Mouse (Mus musculus) midbrain, embryonic 13.5 days (tissue): ENCODE measurements around the gene Rhot2. TPM values are rescaled to one million over a fixed set of nuclear protein-coding genes. Genes with fewer than 3 reads are reported as not detected.
A peak's percentile ranks its signal among the peaks of the same experiment; 100 is the strongest.
"Not testable (repeated sequence)": the region's sequence is repeated elsewhere in the genome, so short reads cannot be mapped to it uniquely, and the experiment has no call there.

Experiments
- ATAC-seq: fragments of 200-750 bp; cut with Nextera tagmentation; 2 replicates; pipeline ENCODE4 v1.8.0; 2017; ENCODE audit warnings: mild to moderate bottlenecking, moderate TSS enrichment, moderate library complexity
- H3K27ac ChIP-seq: fragments of 300-500 bp; sonication (generic); 2 replicates; pipeline ENCODE4 v1.5.1; 2015; ENCODE audit warnings: inconsistent platforms, mild to moderate bottlenecking, moderate library complexity
- H3K27me3 ChIP-seq: fragments of 300-500 bp; sonication (generic); 2 replicates; pipeline ENCODE4 v1.6.1; 2015; ENCODE audit warnings: mild to moderate bottlenecking, inconsistent platforms
- H3K36me3 ChIP-seq: fragments of 300-500 bp; sonication (generic); 2 replicates; pipeline ENCODE4 v1.6.1; 2015; ENCODE audit warnings: mild to moderate bottlenecking, inconsistent platforms
- H3K4me1 ChIP-seq: fragments of 300-500 bp; sonication (generic); replicated peaks from 2 replicates; pipeline ENCODE4 v1.6.1; 2015; ENCODE audit warnings: inconsistent platforms
- H3K4me2 ChIP-seq: fragments of 300-500 bp; sonication (generic); replicated peaks from 2 replicates; pipeline ENCODE4 v1.6.1; 2015; ENCODE audit warnings: moderate library complexity, mild to moderate bottlenecking, inconsistent platforms
- H3K4me3 ChIP-seq: fragments of 300-500 bp; sonication (generic); replicated peaks from 2 replicates; pipeline ENCODE4 v1.5.1; 2015; ENCODE audit warnings: mild to moderate bottlenecking, inconsistent platforms
- H3K9ac ChIP-seq: fragments of 300-500 bp; sonication (generic); replicated peaks from 2 replicates; pipeline ENCODE4 v1.6.1; 2015; ENCODE audit warnings: mild to moderate bottlenecking, inconsistent platforms
- H3K9me3 ChIP-seq: fragments of 300-500 bp; sonication (generic); 2 replicates; pipeline ENCODE4 v1.6.1; 2016; ENCODE audit warnings: mild to moderate bottlenecking, inconsistent platforms
- WGBS: fragments of 180-500 bp; shearing (Covaris S2); methylation state at CpG from one replicate; pipeline ENCODE4 v1.1.7; 2015; 5-methylcytosine and 5-hydroxymethylcytosine counted together
- polyA plus RNA-seq: library from polyadenylated mRNA; unstranded; fragments of >200 nt; fragmentation: Nextera tagmentation; extraction: Ambion mirVana; gene quantifications from 2 replicates; pipeline ENCODE4 v1.2.1, GENCODE M21; 2015

Rhot2 gene
- polyA plus RNA-seq, 1 experiment from 2014 or later, result 16.4 TPM

GRCm38 (mm10) chr17:25823452-25823851 is 21.2 kb downstream of the Rhot2 start, which contains the start of gene Wdr24:
TSS of gene Wdr24 (plus strand) at chr17:25823627.
- H3K4me2 ChIP-seq, result peak within 1 kb of the TSS; percentile 99
- peaks cover 52% of the 10 kb centered on the region for H3K4me1 ChIP-seq
- peak; percentile 68 for ATAC-seq
- peaks cover 23% of the 10 kb centered on the region for H3K27me3 ChIP-seq
- H3K9me3 ChIP-seq, result no peaks in the 10 kb centered on the region
- H3K4me3 ChIP-seq, result peak within 1 kb of the TSS; percentile 66
- WGBS, result under 1% methylated on average over 18 of the region's 18 CpGs
- H3K9ac ChIP-seq, result peak within 1 kb of the TSS; percentile 83
- H3K27ac ChIP-seq, result peak within 1 kb of the TSS; percentile 72
- peaks cover 48% of the 10 kb centered on the region for H3K36me3 ChIP-seq

GRCm38 (mm10) chr17:25818851-25819780 is 25.5 kb downstream of the Rhot2 start:
- H3K4me1 ChIP-seq, result peaks cover 14% of the 10 kb centered on the region
- H3K27ac ChIP-seq, result no peak overlapping the region
- no peaks in the 10 kb centered on the region for H3K9me3 ChIP-seq
- H3K9ac ChIP-seq, result 0 out of 2 replicates have a peak overlapping the region, but pooled peaks have one; percentile 23
- H3K4me3 ChIP-seq, result 0 out of 2 replicates have a peak overlapping the region, but pooled peaks have one; percentile 5
- peaks cover 44% of the 10 kb centered on the region for H3K36me3 ChIP-seq
- ATAC-seq, result no peak
- peaks cover 41% of the 10 kb centered on the region for H3K27me3 ChIP-seq
- H3K4me2 ChIP-seq, result 0 out of 2 replicates have a peak overlapping the region, but pooled peaks have one; percentile 11
- WGBS, result 8% methylated on average over 44 of the region's 46 CpGs

GRCm38 (mm10) chr17:25817662-25818061 is 27.0 kb downstream of the Rhot2 start:
- Histone ChIP-seq H3K4me1 (peaks cover 18% of the 10 kb centered on the region), H3K27me3 (peaks cover 41% of the 10 kb centered on the region), H3K9me3 (no peaks in the 10 kb centered on the region), H3K9ac (no peak overlapping the region), H3K4me2 (no peak overlapping the region), H3K36me3 (peaks cover 44% of the 10 kb centered on the region), H3K27ac (no peak overlapping the region), H3K4me3 (no peak overlapping the region)
- 90% methylated on average over 11 of the region's 11 CpGs for WGBS
- ATAC-seq, result no peak

DNA sequence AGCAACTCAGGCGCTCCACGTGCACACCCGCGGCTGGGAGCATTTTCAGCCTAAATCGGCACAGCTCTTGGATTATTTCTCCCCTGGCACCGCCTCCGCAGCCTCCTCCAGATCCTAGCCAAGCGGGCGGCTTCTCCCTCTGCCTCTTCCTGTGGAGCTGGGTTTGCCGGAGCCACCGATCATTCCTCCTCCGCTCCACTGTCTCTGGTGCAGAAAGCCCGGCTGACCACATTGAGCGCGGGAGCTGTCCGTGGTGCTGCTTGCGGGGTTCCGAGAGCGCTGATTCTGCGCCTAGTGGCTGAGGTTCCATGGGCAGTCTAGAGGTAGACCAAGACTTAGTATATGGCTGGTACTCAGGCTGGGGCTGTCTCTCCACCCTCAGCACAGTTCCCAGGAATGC is 31.2 kb downstream of the Rhot2 start:
- Histone ChIP-seq H3K4me3 (peak overlapping the region; percentile 17), H3K27me3 (peaks cover 24% of the 10 kb centered on the region), H3K4me1 (peaks cover 46% of the 10 kb centered on the region), H3K9me3 (no peaks in the 10 kb centered on the region), H3K27ac (no peak overlapping the region), H3K36me3 (peaks cover 25% of the 10 kb centered on the region), H3K4me2 (peak overlapping the region; percentile 39), H3K9ac (peak overlapping the region; percentile 65)
- 3% methylated on average over 20 of the region's 20 CpGs for WGBS
- no peak for ATAC-seq

DNA sequence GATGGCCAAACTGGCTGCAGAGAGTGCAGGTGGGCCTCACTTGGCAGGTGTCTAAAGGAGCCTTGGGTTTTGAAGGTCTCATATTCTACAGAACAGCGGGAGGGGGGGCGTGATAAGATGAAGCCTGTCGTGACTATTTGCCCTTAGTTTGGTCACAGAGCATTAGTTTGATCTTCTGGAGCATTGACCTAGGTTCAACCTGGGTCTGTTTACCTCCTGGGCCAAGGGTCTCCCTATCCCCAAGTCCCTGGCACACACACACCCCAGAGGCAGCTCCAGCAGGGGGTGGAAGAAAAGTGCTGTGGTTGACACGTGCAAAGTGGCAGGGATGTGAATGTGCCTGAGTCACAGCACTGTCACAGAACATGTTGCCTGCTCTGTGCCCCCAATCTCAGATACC is 33.8 kb downstream of the Rhot2 start:
- Histone ChIP-seq H3K27ac (no peak overlapping the region), H3K4me1 (peaks cover 52% of the 10 kb centered on the region), H3K9me3 (no peaks in the 10 kb centered on the region), H3K4me3 (peak overlapping the region; percentile 88), H3K27me3 (peaks cover 6% of the 10 kb centered on the region; the same call in 1 of the 2 replicates), H3K9ac (peak overlapping the region; percentile 96; the same call in 1 of the 2 replicates), H3K36me3 (no peaks in the 10 kb centered on the region), H3K4me2 (peak overlapping the region; percentile 88)
- ATAC-seq, result no peak
- 69% methylated on average over 4 of the region's 4 CpGs for WGBS

DNA sequence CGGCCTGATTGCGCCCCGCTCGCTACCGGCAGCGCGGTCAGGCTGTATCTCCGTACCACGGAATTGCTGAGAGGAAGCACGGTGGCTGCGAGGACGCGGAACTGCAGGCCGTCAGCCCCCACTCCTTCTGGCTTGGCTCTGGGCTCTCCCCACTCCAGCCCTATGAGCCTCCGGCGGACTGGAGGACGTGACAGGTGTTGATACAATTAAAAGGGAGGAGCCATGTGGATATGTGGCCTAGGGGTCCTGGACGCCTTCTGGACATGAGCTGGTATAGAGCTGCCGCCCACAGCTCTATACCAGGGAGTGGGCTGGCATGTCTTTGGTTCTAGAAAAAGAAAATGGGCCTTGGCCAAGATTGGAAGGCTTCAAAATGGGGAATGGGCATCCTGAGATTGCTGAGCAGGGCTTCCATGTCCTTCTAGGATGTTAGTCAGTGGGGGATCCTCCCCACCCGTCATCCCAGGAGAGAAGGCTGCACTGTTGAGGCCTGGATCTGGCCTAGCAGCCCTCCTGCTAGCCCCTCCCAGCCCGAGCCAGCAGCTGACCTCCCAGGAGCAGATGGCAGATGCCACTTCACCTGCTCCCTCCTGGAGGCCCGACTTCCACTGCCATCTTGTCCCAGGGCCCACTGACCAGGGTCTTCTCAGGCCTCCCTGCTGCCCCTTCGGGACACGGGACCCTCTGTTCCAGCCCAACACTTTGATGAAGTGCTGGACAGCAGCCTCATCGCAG is 34.9 kb downstream of the Rhot2 start:
- Histone ChIP-seq H3K4me3 (peak overlapping the region; percentile 88), H3K27me3 (peaks cover 6% of the 10 kb centered on the region; the same call in 1 of the 2 replicates), H3K36me3 (no peaks in the 10 kb centered on the region), H3K27ac (peak overlapping the region; percentile 99), H3K4me1 (peaks cover 52% of the 10 kb centered on the region), H3K9ac (peak overlapping the region; percentile 96), H3K4me2 (peak overlapping the region; percentile 88), H3K9me3 (no peaks in the 10 kb centered on the region)
- 5% methylated on average over 25 of the region's 25 CpGs for WGBS
- peak; percentile 74 for ATAC-seq

- H3K27me3 ChIP-seq, result peaks cover 6% of the 10 kb centered on the region; the same call in 1 of the 2 replicates
- peaks cover 51% of the 10 kb centered on the region for H3K4me1 ChIP-seq
- H3K9ac ChIP-seq, result peak within 1 kb of the TSS; percentile 96
- H3K4me3 ChIP-seq, result peak within 1 kb of the TSS; percentile 88
- no peaks in the 10 kb centered on the region for H3K36me3 ChIP-seq
- under 1% methylated on average over 76 of the region's 100 CpGs for WGBS
- H3K4me2 ChIP-seq, result peak within 1 kb of the TSS; percentile 88
- no peaks in the 10 kb centered on the region for H3K9me3 ChIP-seq
- ATAC-seq, result peak; percentile 77
- peak within 1 kb of the TSS; percentile 99 for H3K27ac ChIP-seq
These were observed 35.7 kb downstream of the Rhot2 start, which contains the start of gene Fbxl16 for GRCm38 (mm10) chr17:25808789-25809605. TSS of gene Fbxl16 (plus strand) at chr17:25809085.

DNA sequence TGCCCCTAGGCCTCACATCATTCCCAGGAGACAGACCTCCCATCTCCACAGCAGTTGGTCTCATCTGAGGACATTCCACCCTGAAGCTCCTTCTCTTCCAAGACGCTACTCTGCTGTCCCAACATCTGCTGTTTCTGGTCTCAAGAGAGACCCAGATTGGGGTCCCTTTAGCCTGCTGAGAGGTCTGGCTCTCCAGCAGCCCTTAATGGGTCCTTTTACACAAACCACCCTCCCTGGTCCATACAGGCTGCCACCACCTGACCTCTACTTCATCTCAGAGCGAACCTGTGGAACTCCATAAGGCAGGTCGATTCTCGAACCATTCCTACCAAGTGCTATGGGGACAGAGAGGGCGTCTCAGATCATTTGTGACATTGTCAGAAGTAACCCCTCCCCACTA is 36.6 kb downstream of the Rhot2 start:
- H3K4me1 ChIP-seq, result peaks cover 52% of the 10 kb centered on the region
- peak overlapping the region; percentile 99 for H3K27ac ChIP-seq
- H3K27me3 ChIP-seq, result peaks cover 6% of the 10 kb centered on the region; the same call in 1 of the 2 replicates
- H3K9ac ChIP-seq, result peak overlapping the region; percentile 96
- H3K4me2 ChIP-seq, result peak overlapping the region; percentile 88
- no peaks in the 10 kb centered on the region for H3K36me3 ChIP-seq
- H3K9me3 ChIP-seq, result no peaks in the 10 kb centered on the region
- 32% methylated on average over 5 of the region's 5 CpGs for WGBS
- ATAC-seq, result no peak
- H3K4me3 ChIP-seq, result peak overlapping the region; percentile 88

DNA sequence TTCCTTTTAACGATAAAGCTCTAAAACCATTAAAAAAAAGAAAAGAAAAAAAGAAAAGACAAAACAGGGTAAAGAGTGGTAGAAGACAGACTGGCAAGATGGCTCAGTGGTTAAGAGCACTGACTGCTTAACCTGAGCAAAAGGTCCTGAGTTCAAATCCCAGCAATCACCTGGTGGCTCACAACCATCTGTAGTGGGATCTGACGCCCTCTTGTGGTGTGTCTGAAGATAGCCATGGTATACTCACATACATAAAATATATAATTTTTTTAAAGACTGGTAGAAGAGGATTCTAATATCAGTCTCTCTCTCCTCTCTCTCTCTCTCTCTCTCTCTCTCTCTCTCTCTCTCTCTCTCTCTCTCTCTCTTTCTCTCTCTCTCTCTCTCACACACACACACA is 37.2 kb downstream of the Rhot2 start:
- peaks cover 52% of the 10 kb centered on the region for H3K4me1 ChIP-seq
- ATAC-seq, result not testable (repeated sequence)

GRCm38 (mm10) chr17:25806507-25806906 is 38.1 kb downstream of the Rhot2 start:
- Histone ChIP-seq H3K9ac (no peak overlapping the region), H3K4me1 (peaks cover 52% of the 10 kb centered on the region), H3K27ac (no peak overlapping the region), H3K4me2 (no peak overlapping the region), H3K36me3 (no peaks in the 10 kb centered on the region), H3K27me3 (no peaks in the 10 kb centered on the region), H3K4me3 (no peak overlapping the region), H3K9me3 (no peaks in the 10 kb centered on the region)
- 95% methylated on average over 4 of the region's 4 CpGs for WGBS
- no peak for ATAC-seq

More for the DNA sequence above, 37.2 kb downstream of the Rhot2 start:
- H3K4me3 ChIP-seq, H3K4me2 ChIP-seq, H3K36me3 ChIP-seq, H3K27me3 ChIP-seq, H3K9me3 ChIP-seq, H3K9ac ChIP-seq, H3K27ac ChIP-seq: not testable (repeated sequence)
- WGBS, result 55% methylated on average over 2 of the region's 2 CpGs
